Mouse (Mus musculus): ENCODE measurements around the gene Pcsk4.

DNA sequence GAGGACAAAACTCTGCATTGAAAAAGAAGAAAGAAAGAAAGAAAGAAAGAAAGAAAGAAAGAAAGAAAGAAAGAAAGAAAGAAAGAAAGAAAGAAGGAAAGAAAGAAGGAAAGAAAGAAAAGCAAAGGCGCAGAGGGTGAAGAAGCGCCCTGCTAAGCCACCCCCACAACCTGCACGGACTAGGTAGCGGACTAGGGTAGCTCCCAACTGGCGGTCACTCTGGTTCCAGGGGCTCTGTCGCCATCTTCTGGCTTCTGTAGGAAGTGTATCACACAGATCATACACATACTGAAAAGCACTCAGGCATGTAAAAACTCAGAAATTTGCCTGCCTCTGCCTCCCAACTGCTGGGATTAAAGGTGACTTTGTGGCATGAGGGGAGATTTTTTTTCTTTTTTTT lies 44.8 kb upstream of the Pcsk4 start:
- TF ChIP-seq GATA1 (IDR thresholded peaks at IDR 0.05; ENCODE audit: low read length) (no peak), TAL1 (IDR thresholded peaks at IDR 0.05; ENCODE audit: low read length) (no peak)

Data from erythroblast, embryonic 14.5 days (primary cell).